Mouse (Mus musculus): ENCODE data around the gene Ddx19a. TPM values are rescaled to one million over a fixed set of nuclear protein-coding genes. Genes with fewer than 3 reads are reported as not detected.
A peak's percentile ranks its signal among the peaks of the same experiment; 100 is the strongest.
"Not testable (repeated sequence)": the region's sequence is repeated elsewhere in the genome, so short reads cannot be mapped to it uniquely, and the experiment has no call there.

The Ddx19a gene
- polyA plus RNA-seq, 1 experiment from 2014 or later: 13.5 TPM

DNA sequence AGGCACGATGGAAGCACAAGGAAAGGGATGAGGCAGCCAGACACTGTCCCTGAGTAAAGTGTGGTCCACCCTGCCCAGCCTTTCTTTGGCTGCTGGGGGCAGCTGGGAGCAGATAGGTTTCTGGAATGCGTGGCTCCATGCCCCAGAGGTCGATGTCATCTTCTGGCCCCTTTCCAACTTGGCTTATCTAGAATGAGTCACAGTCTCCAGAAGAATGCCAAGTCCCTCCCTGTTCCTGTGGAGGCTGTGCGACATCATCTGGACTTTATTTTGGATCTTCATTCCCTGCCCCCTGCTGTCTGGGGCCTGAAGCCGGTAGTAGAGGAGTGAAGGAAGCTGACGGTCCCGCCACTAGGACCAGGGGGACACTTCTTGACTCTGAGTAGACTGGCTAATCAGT, 32.0 kb downstream of the Ddx19a start:
- Histone ChIP-seq H3K4me1 (replicated peaks) (peaks cover 5% of the 10 kb centered on the region), H3K4me3 (replicated peaks) (no peak overlapping the region), H3K27me3 (no peaks in the 10 kb centered on the region), H3K9ac (replicated peaks) (no peak overlapping the region), H3K9me3 (no peaks in the 10 kb centered on the region), H3K27ac (no peak overlapping the region), H3K4me2 (replicated peaks) (no peak overlapping the region), H3K36me3 (peaks cover 38% of the 10 kb centered on the region)
- ATAC-seq: no peak
- WGBS: 83% methylated on average over 7 of the region's 7 CpGs

DNA sequence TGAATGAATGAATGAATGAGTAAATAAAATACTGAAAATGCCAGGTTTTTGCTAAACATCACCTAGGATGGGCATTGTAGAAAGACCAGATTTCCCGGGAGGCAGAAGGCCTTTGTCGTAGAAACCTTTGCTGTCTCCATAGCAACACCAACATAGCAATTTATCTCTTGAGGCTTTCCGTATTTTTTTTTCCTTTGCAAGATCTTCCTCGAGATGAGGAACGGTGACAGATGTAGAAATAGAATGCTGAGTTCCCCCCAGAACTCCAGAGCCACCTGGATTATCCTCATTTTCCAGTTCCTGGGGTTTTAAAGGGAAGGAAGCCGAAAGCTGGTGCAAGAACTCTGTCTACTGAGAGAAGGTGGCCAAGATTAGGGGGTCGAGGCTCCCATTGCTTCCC, 32.9 kb downstream of the Ddx19a start:
- Histone ChIP-seq H3K4me3 (replicated peaks) (no peak overlapping the region), H3K27ac (no peak overlapping the region), H3K4me1 (replicated peaks) (peaks cover under 1% of the 10 kb centered on the region; the same call in 1 of the 2 replicates), H3K4me2 (replicated peaks) (no peak overlapping the region), H3K36me3 (peaks cover 45% of the 10 kb centered on the region), H3K27me3 (no peaks in the 10 kb centered on the region), H3K9ac (replicated peaks) (no peak overlapping the region), H3K9me3 (no peaks in the 10 kb centered on the region)
- WGBS: 76% methylated on average over 7 of the region's 7 CpGs
- no peak for ATAC-seq

DNA sequence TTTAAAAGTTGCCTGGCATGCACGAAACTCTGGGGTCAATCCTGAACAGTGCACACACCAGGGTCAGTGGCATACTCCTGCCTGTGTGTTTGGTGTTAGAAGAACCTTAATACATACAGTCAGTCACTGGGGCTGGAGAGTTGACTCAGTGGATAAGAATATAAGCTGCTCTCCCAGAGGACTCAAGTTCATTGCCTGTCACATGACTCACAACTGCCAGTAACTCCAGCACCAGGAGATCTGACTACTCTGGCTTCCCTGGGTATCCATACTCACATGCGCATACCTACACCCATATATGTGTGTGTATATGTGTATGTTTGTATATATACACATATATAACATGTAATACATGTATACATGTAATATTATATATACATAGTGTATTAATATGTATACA, 34.5 kb downstream of the Ddx19a start:
- H3K4me3 ChIP-seq (replicated peaks): no peak overlapping the region
- 93% methylated on average over 2 of the region's 2 CpGs for WGBS
- H3K4me2 ChIP-seq (replicated peaks): no peak overlapping the region
- H3K27ac ChIP-seq: no peak overlapping the region
- H3K36me3 ChIP-seq: peaks cover 60% of the 10 kb centered on the region
- no peak overlapping the region for H3K9ac ChIP-seq (replicated peaks)
- ATAC-seq: no peak
- no peaks in the 10 kb centered on the region for H3K9me3 ChIP-seq
- no peaks in the 10 kb centered on the region for H3K27me3 ChIP-seq
- no peaks in the 10 kb centered on the region for H3K4me1 ChIP-seq (replicated peaks)

DNA sequence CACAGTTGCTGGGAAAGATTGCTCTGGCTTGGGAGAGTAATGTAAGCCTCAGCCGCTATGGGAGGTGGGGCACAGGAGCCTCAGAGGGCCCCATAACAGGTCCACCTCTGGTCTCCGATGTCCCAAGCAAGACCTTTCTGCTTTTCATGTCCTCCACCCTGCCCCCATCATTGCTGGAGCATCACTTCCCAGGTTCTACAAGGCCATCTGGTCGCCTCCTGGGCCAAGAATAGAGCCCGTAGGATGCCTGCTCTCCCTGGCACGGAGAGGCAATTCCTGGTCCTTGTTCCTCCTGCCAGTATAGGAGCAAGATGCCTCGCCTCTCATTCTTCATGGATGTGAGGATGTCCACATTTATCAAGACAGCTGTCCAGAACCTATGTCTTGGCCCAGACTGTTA, 37.7 kb downstream of the Ddx19a start:
- H3K36me3 ChIP-seq: peaks cover 53% of the 10 kb centered on the region
- no peaks in the 10 kb centered on the region for H3K27me3 ChIP-seq

DNA sequence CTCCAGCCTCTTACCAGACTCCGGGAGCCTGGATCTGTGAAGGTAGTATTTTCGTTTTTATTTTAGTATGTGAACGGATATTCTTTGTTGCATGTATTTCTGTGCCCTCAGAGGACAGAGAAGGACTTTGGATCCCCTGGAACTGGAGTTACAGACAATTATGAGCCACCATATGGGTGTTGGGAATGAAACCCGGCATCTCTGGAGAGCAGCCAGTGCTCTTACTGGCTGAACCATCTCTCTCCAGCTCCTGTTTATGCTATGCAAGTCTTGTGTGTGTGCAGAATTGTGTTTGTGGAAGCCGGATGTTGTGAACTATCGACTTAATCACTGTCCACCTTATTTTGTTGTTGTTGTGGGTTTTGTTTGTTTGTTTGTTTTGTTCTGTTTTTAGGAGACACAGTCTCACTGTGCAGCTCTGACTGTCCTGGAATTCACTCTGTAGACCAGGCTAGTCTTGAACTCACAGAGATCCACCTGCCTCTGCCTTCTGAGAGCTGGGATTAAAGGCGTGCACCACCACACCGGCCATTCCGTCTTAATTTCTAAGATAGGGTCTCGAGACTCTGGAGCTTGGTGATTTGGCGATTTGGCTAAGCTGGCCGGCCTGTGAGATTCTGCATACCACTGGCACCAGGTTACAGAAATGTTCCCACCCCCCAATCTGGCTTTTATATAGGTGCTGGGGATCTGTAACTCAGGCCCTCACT, 38.4 kb downstream of the Ddx19a start:
- ATAC-seq: no peak
- Histone ChIP-seq H3K36me3 (peaks cover 51% of the 10 kb centered on the region), H3K9me3 (no peaks in the 10 kb centered on the region), H3K4me1 (replicated peaks) (peaks cover 10% of the 10 kb centered on the region; the same call in 1 of the 2 replicates), H3K27ac (no peak overlapping the region), H3K27me3 (no peaks in the 10 kb centered on the region), H3K4me3 (replicated peaks) (no peak overlapping the region), H3K4me2 (replicated peaks) (no peak overlapping the region), H3K9ac (replicated peaks) (no peak overlapping the region)
- 98% methylated on average over 12 of the region's 12 CpGs for WGBS

More for the DNA sequence above, 37.7 kb downstream of the Ddx19a start:
- ATAC-seq: no peak
- H3K27ac ChIP-seq: no peak overlapping the region
- H3K9ac ChIP-seq (replicated peaks): no peak overlapping the region
- no peaks in the 10 kb centered on the region for H3K9me3 ChIP-seq
- H3K4me1 ChIP-seq (replicated peaks): peaks cover 10% of the 10 kb centered on the region; the same call in 1 of the 2 replicates
- WGBS: 95% methylated on average over 6 of the region's 6 CpGs
- H3K4me3 ChIP-seq (replicated peaks): no peak overlapping the region
- no peak overlapping the region for H3K4me2 ChIP-seq (replicated peaks)

DNA sequence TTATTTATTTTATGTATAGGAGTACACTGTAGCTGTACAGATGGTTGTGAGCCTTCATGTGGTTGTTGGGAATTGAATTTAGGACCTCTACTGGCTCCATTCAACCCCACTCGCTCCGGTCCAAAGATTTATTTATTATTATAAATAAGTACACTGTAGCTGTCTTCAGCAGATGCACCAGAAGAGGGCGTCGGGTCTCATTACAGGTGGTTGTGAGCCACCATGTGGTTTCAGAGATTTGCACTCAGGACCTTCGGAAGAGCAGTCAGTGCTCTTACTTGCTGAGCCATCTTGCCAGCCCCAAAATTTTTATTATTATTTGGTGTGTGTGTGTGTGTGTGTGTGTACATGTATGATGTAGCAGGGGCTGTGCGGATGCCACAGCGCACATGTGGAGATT, 39.0 kb downstream of the Ddx19a start:
- not testable (repeated sequence) for ATAC-seq
- H3K4me1 ChIP-seq (replicated peaks): peaks cover 10% of the 10 kb centered on the region; the same call in 1 of the 2 replicates
- WGBS: 93% methylated on average over 7 of the region's 7 CpGs

DNA sequence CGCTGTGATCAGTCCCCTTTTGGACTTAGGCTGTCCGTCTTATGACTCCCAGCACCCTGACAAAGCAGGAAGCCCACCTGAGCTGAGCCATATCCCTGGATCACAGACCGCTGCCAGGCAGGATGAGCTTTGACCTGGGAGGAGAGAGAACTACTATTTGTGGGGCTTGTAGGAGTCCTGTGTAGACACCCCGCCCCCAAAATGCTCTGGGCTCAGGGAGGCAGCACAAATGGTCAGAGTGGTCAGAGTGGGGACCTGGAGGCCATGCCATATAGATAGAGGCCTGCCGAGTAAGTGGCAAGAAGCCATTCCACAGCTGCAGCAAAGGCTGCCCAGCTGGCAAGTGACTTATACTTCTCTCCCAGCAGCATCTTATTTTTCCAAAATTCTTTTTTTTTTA, 39.5 kb downstream of the Ddx19a start:
- no peak overlapping the region for H3K4me2 ChIP-seq (replicated peaks)
- H3K4me3 ChIP-seq (replicated peaks): no peak overlapping the region
- peaks cover 10% of the 10 kb centered on the region; the same call in 1 of the 2 replicates for H3K4me1 ChIP-seq (replicated peaks)
- 89% methylated on average over 5 of the region's 5 CpGs for WGBS
- H3K36me3 ChIP-seq: peaks cover 56% of the 10 kb centered on the region
- H3K9ac ChIP-seq (replicated peaks): no peak overlapping the region
- no peak for ATAC-seq
- H3K27me3 ChIP-seq: no peaks in the 10 kb centered on the region
- H3K9me3 ChIP-seq: no peaks in the 10 kb centered on the region
- no peak overlapping the region for H3K27ac ChIP-seq

More for the DNA sequence above, 39.0 kb downstream of the Ddx19a start:
- H3K9me3 ChIP-seq; H3K27me3 ChIP-seq; H3K4me2 ChIP-seq (replicated peaks); H3K4me3 ChIP-seq (replicated peaks); H3K9ac ChIP-seq (replicated peaks); H3K27ac ChIP-seq: not testable (repeated sequence)
- peaks cover 55% of the 10 kb centered on the region for H3K36me3 ChIP-seq

DNA sequence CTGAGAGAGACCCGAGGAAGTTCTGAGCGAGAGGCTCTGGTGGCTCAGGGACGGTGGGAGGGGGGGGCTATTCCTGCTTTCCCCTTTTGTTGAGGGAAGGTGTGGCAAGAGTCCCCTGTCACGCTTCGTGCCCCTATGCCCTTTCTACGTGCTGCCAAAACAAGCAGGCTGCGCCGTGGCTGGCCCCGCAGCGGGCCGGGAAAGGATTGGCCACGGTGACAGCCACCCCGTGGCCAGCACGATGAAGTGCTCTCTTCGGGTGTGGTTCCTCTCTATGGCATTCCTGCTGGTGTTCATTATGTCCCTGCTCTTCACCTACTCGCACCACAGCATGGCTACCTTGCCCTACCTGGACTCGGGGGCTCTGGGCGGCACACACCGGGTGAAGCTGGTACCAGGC, 40.1 kb downstream of the Ddx19a start:
- 93% methylated on average over 19 of the region's 19 CpGs for WGBS
- ATAC-seq: no peak
- no peak overlapping the region for H3K9ac ChIP-seq (replicated peaks)
- no peaks in the 10 kb centered on the region for H3K27me3 ChIP-seq
- no peak overlapping the region for H3K4me2 ChIP-seq (replicated peaks)
- H3K27ac ChIP-seq: no peak overlapping the region
- peaks cover 10% of the 10 kb centered on the region; the same call in 1 of the 2 replicates for H3K4me1 ChIP-seq (replicated peaks)
- no peak overlapping the region for H3K4me3 ChIP-seq (replicated peaks)
- H3K9me3 ChIP-seq: no peaks in the 10 kb centered on the region
- peaks cover 49% of the 10 kb centered on the region for H3K36me3 ChIP-seq

DNA sequence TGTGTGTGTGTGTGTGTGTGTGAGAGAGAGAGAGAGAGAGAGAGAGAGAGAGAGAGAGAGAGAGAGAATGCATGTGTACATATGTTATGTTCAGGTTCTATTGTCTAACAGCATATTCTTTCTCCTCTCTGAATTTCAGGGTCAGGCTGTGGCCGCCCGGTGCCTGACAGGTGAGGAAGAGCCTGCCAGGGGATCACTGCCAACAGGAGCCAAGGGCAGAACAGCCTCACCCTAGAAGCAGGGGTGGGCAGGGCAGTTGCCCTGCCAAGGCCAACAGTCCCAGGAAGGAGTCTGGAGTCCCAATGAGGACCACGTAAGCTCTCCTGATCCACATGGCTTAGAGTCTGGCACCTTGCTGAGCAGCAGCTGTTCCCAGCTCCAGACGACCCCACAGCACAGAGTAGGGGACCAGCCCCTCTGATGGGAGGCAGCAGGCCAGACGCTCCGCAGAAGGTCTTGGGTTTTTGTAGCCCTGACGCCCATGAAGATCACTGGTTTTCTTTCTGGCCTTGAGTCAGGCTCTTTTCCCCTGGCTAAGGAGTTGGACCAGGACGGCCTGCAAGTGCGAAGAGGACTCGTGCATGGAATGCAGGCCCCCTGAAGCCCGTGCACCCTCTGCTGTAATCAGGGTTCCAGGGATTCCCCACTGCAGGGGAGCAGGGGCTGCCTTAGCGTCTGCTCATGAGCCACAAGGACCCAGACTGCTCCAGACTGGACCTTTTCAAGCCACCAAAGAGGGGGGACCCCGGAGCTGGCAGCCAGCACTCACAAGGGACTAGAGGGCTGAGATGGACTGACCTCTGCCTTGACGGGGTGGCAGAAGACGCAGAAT, 40.8 kb downstream of the Ddx19a start:
- H3K27me3 ChIP-seq: no peaks in the 10 kb centered on the region
- peak overlapping the region; percentile 28; the same call in 1 of the 2 replicates for H3K9ac ChIP-seq (replicated peaks)
- no peak for ATAC-seq
- peaks cover 43% of the 10 kb centered on the region for H3K36me3 ChIP-seq
- H3K9me3 ChIP-seq: no peaks in the 10 kb centered on the region
- 90% methylated on average over 15 of the region's 15 CpGs for WGBS
- H3K4me2 ChIP-seq (replicated peaks): no peak overlapping the region
- H3K4me3 ChIP-seq (replicated peaks): no peak overlapping the region
- H3K27ac ChIP-seq: 0 out of 2 replicates have a peak overlapping the region, but pooled peaks have one; percentile 19
- peaks cover 10% of the 10 kb centered on the region; the same call in 1 of the 2 replicates for H3K4me1 ChIP-seq (replicated peaks)

DNA sequence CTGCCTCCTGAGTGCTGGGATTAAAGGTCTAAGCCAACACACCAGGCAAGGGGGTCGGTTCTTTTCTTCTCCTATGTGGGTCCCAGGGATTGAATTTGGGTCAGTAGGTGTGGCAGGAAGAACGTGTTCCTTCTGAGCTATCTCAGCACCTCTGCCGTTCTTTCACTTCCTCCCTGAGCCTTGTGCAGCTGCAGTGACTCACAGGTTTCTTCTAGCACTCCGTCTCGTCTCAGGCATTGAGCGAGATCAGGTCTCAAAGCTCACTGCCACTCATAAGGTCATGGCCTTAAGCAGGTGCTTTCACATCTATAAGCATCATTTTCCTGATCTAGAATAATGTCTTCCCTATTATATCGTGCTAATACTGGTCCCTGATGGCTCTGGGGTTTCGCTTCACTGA, 42.8 kb downstream of the Ddx19a start:
- no peak overlapping the region for H3K27ac ChIP-seq
- peaks cover 14% of the 10 kb centered on the region; the same call in 1 of the 2 replicates for H3K4me1 ChIP-seq (replicated peaks)
- WGBS: 85% methylated on average over 8 of the region's 8 CpGs
- no peak overlapping the region for H3K4me2 ChIP-seq (replicated peaks)
- no peak for ATAC-seq
- H3K9me3 ChIP-seq: no peaks in the 10 kb centered on the region
- no peaks in the 10 kb centered on the region for H3K27me3 ChIP-seq
- H3K36me3 ChIP-seq: peaks cover 36% of the 10 kb centered on the region
- no peak overlapping the region for H3K9ac ChIP-seq (replicated peaks)
- H3K4me3 ChIP-seq (replicated peaks): no peak overlapping the region

DNA sequence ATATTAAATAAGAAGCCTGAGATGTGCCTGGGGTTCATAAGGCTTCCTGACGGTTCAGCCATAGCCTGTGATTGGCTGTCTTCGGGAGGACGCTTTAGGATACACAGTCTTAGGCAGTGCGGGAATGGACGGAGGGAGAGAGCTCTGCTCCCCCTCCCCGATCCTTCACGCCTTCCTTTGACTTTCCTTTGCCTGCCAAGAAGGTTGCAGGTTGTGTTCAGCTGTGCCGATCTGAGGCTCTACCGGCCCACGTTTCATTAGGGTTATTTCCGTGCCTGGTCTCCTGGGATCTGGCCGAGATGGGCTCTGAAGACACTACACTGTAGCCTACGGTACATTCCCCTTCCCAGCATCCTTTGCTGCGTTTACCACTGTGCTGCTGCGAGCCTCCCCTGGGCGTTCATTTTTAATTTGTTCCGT, 47.5 kb downstream of the Ddx19a start:
- peak overlapping the region; percentile 21 for H3K4me2 ChIP-seq (replicated peaks)
- H3K27ac ChIP-seq: peak overlapping the region; percentile 51; the same call in 1 of the 2 replicates
- H3K27me3 ChIP-seq: no peaks in the 10 kb centered on the region
- 0 out of 2 replicates have a peak, but pooled peaks cover 5% of the 10 kb centered on the region for H3K36me3 ChIP-seq
- no peak overlapping the region for H3K9ac ChIP-seq (replicated peaks)
- H3K4me1 ChIP-seq (replicated peaks): 0 out of 2 replicates have a peak, but pooled peaks cover 4% of the 10 kb centered on the region
- H3K4me3 ChIP-seq (replicated peaks): no peak overlapping the region; the same call in 1 of the 2 replicates
- no peaks in the 10 kb centered on the region for H3K9me3 ChIP-seq
- peak; percentile 63 for ATAC-seq
- WGBS: 71% methylated on average over 17 of the region's 17 CpGs

DNA sequence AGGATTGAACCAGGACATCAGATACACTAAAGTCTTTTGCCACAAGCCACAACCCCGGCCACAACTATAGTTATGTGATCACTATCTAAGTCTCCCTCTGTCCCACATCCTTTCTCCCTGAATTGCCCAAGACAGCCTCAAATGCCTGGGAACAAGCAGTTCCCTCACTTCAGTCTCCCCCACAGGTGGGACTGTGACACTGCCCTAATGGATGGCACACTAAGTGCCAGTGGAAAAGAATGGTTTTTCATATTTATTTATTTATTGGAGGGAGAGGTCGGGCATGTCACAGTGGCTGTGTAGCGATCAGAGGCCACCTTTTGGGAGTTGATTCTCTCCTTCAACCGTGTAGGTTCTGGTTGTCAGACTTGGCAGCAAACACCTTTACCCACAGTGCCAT, 51.9 kb downstream of the Ddx19a start:
- Histone ChIP-seq H3K9me3 (no peaks in the 10 kb centered on the region), H3K4me3 (replicated peaks) (no peak overlapping the region), H3K27me3 (no peaks in the 10 kb centered on the region), H3K9ac (replicated peaks) (no peak overlapping the region), H3K4me2 (replicated peaks) (no peak overlapping the region), H3K4me1 (replicated peaks) (0 out of 2 replicates have a peak, but pooled peaks cover 4% of the 10 kb centered on the region), H3K27ac (no peak overlapping the region), H3K36me3 (0 out of 2 replicates have a peak, but pooled peaks cover 9% of the 10 kb centered on the region)
- ATAC-seq: no peak
- WGBS: 89% methylated on average over 4 of the region's 4 CpGs

Data from midbrain, embryonic 13.5 days (tissue).